Mouse (Mus musculus) layer of hippocampus, adult 2 months (tissue): ENCODE results near the gene Dohh. TPM values are rescaled to one million over a fixed set of nuclear protein-coding genes. Genes with fewer than 3 reads are reported as not detected.

Source experiments
- DNase-seq, 2 experiments: peaks; one replicate each; pipeline ENCODE4 v3.0.0; 2022; ENCODE audit warnings: low spot score in 2 of 2
- H3K27ac ChIP-seq: fragments of 200-600 bp; 2 replicates; pipeline ENCODE4 v1.8.1; 2022
- H3K4me3 ChIP-seq: fragments of 200-600 bp; 2 replicates; pipeline ENCODE4 v1.8.1; 2022; ENCODE audit warnings: mild to moderate bottlenecking
- CTCF ChIP-seq: fragments of 200-600 bp; conservative IDR thresholded peaks from 2 replicates; pipeline ENCODE4 v1.8.1; 2022; ENCODE audit warnings: antibody characterized with exemption, mild to moderate bottlenecking, moderate library complexity
- total RNA-seq, 2 experiments: library from RNA; stranded (reverse); gene quantifications; 2 replicates each; pipeline ENCODE4 v1.2.3; 2021

The Dohh gene
- total RNA-seq, 2 experiments from 2014 or later = 75.9 to 79.7 TPM

DNA sequence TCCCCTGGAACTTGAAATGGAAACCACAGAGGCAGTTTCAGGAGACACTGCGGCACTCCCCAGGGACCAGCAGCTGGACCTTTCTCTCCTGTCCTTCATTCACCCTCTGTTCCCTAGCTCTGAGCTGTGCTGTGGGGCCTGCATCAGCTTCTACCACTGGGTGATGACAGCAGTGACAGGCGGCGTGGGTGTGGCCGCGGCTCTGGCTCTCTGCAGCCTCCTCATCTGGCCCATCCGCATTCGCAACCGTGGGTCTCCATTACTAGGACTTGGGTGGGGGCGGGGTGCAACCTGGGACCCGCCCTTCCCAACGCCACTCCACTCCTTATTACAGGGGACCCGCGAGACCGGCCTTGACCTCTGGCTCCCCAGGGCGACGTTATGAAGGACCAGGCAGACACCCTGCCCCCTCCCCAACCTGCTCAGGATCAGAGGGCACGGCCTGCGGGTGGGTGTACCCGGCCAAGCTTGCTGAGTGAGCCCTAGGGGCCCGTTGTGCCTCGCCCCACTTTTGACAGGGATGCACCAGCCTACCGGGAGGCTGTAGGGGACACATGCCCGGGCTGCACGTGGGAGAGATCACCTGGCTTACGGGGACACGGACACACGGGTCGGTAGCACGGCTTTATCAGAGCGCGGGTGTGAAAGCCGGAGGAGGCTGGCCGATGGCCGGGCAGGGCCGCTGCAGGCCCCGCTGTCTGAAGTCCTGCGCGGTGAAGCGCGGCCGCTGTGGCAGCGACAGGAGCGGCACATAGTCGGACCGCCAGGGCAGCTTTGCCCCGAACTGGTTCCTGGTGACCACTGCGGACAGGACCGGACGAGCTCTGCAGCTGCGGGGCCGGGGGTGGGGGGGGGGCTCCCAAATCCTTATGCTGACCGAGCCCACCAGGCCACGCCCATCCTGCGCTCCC is 20.5 kb upstream of the Dohh start:
- Histone ChIP-seq H3K27ac (no peak overlapping the region), H3K4me3 (no peak overlapping the region)
- no peak for TF ChIP-seq CTCF
- DNase-seq = no peak

DNA sequence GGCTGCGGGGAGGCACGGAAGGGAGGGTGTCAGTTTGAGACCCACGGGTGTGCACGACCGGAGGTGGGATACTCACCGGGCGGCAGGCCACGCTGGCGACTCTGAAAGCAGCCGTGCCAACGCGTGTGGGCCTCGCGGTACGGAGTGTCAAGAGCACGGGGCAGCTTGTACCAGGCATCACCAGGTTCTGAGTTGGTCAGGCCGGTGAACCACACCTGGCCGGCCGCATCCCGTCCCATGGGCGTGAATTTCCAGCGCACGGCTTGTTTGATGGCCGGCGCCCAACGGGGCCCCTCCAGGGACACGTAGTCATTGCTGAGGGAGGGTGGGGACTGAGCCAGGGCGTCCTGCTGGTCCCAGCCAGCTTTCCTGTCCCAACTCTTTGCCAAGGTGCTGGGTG is 19.6 kb upstream of the Dohh start:
- H3K27ac ChIP-seq = peak overlapping the region; percentile 19; the same call in 1 of the 2 replicates
- H3K4me3 ChIP-seq = no peak overlapping the region
- no peak for TF ChIP-seq CTCF

DNA sequence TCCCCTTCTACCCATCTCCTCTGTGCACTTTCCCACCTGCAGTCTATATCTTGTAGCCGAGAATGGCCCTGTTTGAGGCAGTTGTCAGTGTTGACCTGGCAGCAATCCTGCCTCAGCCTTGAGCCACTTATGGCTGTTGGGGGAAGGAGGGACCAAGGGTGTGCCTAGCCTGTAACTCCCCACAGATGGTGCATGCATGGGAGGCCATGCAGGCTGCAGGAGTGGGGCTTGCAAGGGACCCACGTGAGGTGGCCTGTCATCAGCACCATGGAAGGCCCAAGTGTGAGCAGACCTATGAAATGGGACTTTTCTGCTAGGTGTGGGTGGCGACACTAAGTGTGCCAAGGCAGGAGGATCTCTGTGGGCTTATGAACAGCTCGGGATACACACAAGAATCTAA is 19.2 kb upstream of the Dohh start:
- peak overlapping the region; percentile 19 for H3K27ac ChIP-seq
- DNase-seq = no peak
- H3K4me3 ChIP-seq = no peak overlapping the region
- TF ChIP-seq CTCF = no peak

More for the DNA sequence above, 19.6 kb upstream of the Dohh start:
- no peak for DNase-seq

DNA sequence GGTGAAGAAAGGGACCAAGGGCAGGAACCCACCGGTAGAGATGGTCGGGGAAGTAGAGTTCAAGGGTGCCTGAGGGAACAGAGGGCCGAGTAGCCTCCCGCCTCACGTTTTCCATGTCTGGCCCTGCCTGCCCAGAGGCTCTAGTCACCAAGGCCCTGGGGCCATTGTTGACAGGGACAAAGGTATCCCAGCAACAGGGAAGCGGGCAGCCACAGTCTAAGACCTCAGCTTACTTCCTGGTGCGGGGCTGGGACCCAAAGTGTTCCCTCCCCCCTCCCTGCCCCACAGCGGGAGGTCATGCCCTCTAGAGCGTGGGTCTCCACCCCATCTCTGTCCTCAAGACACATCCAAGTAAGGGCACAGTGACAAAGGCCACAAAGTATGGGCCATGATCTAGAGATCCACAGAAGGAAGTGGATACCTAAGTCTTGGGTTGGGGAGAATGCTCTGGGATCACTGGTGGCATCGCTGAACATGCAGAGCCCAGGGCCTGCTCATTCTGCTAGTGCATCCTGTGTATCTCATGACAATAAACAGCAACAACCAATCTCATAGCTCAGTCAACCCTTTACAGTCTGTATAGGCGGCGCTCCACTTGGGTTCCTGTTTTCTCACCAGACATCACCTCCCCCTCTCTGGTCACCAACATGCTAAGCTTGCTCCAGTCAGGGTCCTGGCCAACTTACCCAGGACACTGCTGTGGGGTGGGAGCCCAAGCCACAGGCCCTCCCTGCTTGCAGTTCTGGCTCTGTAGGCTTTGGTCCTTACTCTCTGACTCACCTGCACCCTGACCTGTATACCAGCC is 18.4 kb upstream of the Dohh start, which contains the start of gene 4930404N11Rik:
TSS of gene 4930404N11Rik (minus strand) at position 145 of the 805 bp plus-strand sequence.
- peak within 1 kb of the TSS; percentile 28 for H3K27ac ChIP-seq
- DNase-seq = no peak
- no peak for TF ChIP-seq CTCF
- no peak within 1 kb of the TSS for H3K4me3 ChIP-seq

DNA sequence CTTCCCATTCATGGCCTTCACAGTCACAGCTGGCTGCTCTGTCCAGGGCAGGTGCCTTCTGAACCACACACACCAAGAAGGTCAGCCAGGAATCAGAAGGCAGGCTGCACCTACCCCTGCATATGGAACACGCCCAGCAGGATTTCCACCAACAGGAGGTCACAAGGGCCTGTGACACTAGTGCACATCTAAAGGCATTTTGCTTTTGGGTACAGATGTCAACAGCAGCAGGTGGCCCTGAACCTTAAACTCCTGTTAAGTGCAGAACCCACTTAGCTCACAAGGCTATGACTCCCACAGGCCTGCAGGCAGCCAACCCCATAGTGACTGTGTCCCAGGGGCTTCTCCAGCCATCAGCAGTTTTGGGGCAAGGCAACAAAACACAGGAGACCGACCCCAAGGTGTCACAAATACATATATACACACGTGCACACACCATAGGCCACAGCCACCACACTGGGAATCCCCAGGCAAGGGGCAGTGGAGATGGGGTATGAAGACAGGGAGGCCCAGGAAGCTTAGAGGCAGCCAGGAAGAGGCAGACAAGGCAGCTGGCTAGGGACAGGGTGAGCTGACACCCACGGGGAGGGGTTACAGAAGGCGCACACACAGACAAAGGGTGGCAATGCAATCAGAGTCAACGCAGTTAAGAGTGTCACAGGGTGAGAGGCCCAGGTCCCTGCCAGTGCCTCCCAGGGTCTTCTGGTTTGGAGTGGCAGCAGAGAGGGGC is 17.6 kb upstream of the Dohh start:
- no peak overlapping the region for H3K4me3 ChIP-seq
- DNase-seq = no peak
- TF ChIP-seq CTCF = no peak
- H3K27ac ChIP-seq = peak overlapping the region; percentile 28; the same call in 1 of the 2 replicates

DNA sequence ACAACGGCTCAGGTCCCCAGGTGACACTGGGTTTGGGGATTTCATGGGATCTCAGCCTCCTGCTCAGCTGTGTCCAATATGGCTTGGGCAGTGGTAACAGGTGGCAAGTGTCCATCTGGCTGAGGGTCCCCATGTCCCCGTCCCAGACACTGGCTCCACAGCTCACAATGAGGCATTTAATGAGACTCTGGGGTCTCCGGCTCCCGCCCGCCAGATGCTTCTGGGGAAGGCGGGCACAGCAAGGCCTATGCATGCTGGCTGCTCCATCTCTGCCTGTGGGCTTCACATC is 17.1 kb upstream of the Dohh start:
- no peak for DNase-seq
- no peak for TF ChIP-seq CTCF
- no peak overlapping the region for H3K4me3 ChIP-seq
- H3K27ac ChIP-seq = no peak overlapping the region

DNA sequence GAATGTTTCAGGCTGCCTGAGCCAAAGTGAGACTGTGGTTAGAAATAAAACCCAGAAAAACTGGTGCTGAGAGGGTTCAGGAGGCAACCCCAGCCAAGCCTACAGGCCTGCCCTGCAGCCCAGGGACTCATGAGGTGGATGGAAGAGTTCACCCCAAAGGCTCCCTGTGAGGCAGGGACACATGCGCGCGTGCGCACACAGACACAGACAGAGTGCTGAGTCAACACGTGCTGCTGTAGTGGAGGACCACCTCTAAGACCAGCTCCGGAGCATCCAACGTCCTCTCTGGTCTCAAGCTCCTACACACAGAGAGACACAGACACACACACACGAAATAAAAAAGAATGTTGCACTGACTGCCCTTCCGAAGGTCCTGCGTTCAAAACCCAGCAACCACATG is 8.9 kb upstream of the Dohh start:
- no peak for TF ChIP-seq CTCF
- no peak overlapping the region for H3K4me3 ChIP-seq
- no peak overlapping the region for H3K27ac ChIP-seq
- DNase-seq = no peak

DNA sequence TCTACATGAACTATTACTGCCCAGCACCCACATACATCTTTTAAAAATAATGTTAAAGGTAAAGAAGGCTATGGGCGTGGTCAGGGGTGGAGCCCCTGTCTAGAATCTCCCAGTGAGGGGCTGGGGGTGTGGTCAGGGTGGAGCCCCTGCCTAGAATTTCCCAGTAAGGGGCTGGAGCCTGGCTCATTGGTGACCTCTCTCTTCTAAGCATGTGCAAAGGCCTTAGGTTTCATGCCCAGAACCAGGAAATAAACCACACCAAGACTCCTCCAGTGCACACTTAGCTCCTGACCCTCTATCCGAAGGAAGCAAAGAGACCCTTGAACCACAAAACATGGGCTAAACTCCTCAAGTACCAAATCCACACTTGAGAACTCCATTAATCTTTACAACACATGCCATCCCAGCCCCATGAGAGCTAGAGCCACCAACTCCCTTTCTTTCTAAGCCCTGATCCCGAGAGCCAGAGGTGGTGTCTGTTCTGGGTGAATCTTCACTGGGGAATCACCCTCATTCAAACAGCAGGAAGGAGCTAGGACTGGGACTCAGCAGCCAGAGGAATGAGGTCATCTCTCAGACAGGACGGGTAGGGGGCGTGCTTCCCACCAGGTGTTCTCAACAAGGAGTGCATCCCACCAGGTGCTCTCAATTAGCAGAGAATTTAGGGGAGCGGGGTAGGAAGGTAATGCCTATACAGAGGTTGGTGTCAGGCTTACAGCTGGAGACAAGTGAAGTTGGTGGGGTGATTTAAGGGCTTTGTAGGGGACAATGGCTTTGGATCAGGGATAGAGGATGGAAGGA is 7.5 kb upstream of the Dohh start:
- Histone ChIP-seq H3K4me3 (peak overlapping the region; percentile 70; the same call in 1 of the 2 replicates), H3K27ac (no peak overlapping the region; the same call in 1 of the 2 replicates)
- DNase-seq = no peak
- TF ChIP-seq CTCF = 0 out of 2 replicates have a peak, but pooled peaks have one; percentile 4

DNA sequence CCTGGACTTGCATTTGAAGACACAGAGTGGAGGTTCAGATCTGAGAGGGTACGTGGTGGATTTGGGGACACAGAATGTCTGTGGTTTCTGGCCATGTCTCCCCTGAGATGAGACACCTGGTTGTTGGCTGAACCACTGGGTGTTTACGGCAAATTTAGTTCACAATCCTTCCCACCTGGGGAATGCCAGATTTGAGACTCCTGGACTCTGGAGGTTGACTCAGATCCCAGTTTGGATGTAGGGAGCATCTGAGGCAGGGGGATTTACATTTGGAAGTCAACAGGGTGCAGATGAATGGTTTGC is 6.9 kb upstream of the Dohh start:
- Histone ChIP-seq H3K27ac (no peak overlapping the region; the same call in 1 of the 2 replicates), H3K4me3 (peak overlapping the region; percentile 70)
- DNase-seq = no peak
- TF ChIP-seq CTCF = no peak

DNA sequence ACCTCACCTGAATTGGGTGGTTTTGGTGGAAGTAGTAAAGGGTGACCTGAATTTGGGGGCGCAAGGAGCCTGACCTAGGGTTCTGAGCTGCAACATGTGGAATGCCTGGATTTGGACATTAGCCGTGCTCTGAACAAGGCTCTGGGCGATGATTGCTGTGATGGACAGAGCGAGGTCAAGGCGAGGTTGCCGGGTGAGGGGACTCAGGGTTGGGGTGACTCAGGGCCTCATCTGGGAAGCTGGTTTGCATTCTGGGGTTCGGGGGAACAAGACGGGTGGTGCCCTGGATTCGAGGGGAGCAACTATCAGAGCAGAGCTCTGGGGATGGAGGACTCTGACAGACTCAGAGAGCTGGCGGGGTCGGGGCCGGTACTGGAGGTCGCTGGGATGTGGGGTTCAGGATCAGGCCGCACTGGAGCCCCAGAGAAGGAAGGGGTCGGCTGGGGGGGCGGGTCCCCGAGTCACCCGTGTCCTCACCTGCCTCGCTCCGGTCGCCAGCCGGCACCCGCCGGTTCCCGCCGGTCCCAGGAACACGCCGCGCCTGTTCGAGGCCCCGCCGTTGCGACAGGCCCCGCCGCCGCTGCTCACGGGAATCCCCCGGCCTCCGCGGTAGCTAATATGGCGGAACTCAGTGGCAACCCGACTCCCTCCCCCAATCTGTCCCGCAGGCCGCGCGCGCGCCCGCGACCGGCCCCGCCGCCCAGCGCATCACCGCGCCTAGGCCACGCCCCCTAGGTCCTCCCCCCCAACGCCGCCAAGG is 6.3 kb upstream of the Dohh start, which contains the start of gene Fzr1:
TSS of gene Fzr1 (minus strand) at position 724 of the 760 bp plus-strand sequence.
- no peak for TF ChIP-seq CTCF
- H3K4me3 ChIP-seq = peak within 1 kb of the TSS; percentile 70
- peak within 1 kb of the TSS; percentile 92 for H3K27ac ChIP-seq
- peak in 1 of 2 experiments; percentile 36 for DNase-seq

DNA sequence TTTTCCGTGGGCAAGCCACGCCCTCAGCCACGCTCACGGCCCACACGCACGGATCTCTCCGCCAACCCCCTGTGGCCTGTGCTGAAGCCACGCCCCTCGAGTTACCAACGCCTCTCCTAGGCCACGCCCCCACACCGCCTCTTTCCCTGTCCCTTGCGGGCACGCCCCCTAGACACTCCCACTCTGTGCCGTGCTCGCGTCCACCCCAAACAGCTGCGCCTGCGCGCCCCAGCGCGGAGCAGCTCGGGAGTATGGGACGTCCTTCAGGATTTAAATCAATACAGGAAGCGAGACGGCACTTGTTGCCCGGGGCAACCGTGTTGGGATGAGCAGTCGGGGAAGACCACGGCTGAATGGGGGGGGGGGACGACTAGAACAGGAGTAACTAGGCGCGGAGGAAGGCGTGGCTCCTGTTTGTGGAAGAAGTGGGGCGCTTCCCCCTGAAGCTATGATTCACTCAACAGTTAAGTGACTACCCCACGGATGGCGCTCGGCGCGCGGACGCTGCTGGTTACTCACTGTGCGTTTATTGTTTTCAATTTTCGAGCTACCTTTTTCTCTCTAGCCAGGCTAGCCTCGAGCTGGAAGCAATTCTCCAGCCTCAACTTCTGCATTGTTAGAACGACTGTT is 5.6 kb upstream of the Dohh start:
- TF ChIP-seq CTCF = no peak
- DNase-seq = peak; percentile 100
- H3K27ac ChIP-seq = peak overlapping the region; percentile 50; the same call in 1 of the 2 replicates
- H3K4me3 ChIP-seq = peak overlapping the region; percentile 62
